ENCODE assay signal across 9 mouse cellular contexts in genomic region chr7:118296856-118297518, GRCm38 (mm10). TPM values are rescaled to one million over a fixed set of nuclear protein-coding genes. Genes with fewer than 3 reads are reported as not detected.
DNase-seq lines count a peak whose midpoint lies in the region; ATAC-seq and TF ChIP-seq lines count a peak whose summit lies in the region.
"Had no signal": no experiment of that assay in that cellular context is flagged by ENCODE, and none has a peak within 500 bp of the region (broad histone marks: within the 10 kb centered on the region; RNA-seq: fewer than 3 reads in every experiment).

No protein-coding gene starts in this region.

- H3K4me2 ChIP-seq in intestine, embryonic 14.5 days (ENCODE audit: low read length), result peak overlapping the region; percentile 30
- H3K4me2 ChIP-seq in intestine, postnatal 0 days (replicated peaks; ENCODE audit: low read depth), result no peak overlapping the region
- H3K4me2 ChIP-seq in forebrain, embryonic 15.5 days (replicated peaks), result peak overlapping the region; percentile 25
- H3K4me2 ChIP-seq in midbrain, embryonic 14.5 days (ENCODE audit: low read length), result peak overlapping the region; percentile 30
- H3K4me2 ChIP-seq: liver, embryonic 13.5 days had no signal

- H3K9me3 ChIP-seq in intestine, embryonic 14.5 days (ENCODE audit: control insufficient read depth, low read length), result 0 out of 2 replicates have a peak, but pooled peaks cover 4% of the 10 kb centered on the region
- no peaks in the 10 kb centered on the region; the same call in 1 of the 2 replicates for H3K9me3 ChIP-seq in intestine, postnatal 0 days (ENCODE audit: control insufficient read depth)
- H3K9me3 ChIP-seq in forebrain, embryonic 15.5 days, result no peaks in the 10 kb centered on the region
- H3K9me3 ChIP-seq in midbrain, embryonic 14.5 days (ENCODE audit: control insufficient read depth, low read length), result peaks cover 3% of the 10 kb centered on the region; the same call in 1 of the 2 replicates
- H3K9me3 ChIP-seq: liver, embryonic 13.5 days had no signal

- DNase-seq in intestine, embryonic 14.5 days (ENCODE audit: low spot score), result no peak
- DNase-seq in cerebellum, adult 18-20 months, result peak; percentile 51 to 64
- DNase-seq in midbrain, embryonic 14.5 days, result peak; percentile 7
- DNase-seq in thymus, postnatal 25 days, result no peak
- DNase-seq in layer of hippocampus, adult 8-10 months (ENCODE audit: low spot score in 2 of 2), result no peak
- DNase-seq in adrenal gland, adult 18-20 months (ENCODE audit: low spot score in 2 of 2), result no peak

- WGBS in intestine, embryonic 14.5 days, result 49% methylated on average over 14 of the region's 14 CpGs
- 72% methylated on average over 14 of the region's 14 CpGs for WGBS in intestine, postnatal 0 days
- WGBS in forebrain, embryonic 15.5 days, result 53% methylated on average over 14 of the region's 14 CpGs
- WGBS in midbrain, embryonic 14.5 days, result 54% methylated on average over 14 of the region's 14 CpGs

- no peak overlapping the region for H3K4me3 ChIP-seq in intestine, embryonic 14.5 days (ENCODE audit: low read depth, low read length)
- H3K4me3 ChIP-seq in intestine, postnatal 0 days (ENCODE audit: low read depth, low read length), result no peak overlapping the region
- no peak overlapping the region for H3K4me3 ChIP-seq in forebrain, embryonic 15.5 days
- H3K4me3 ChIP-seq in midbrain, embryonic 14.5 days (replicated peaks; ENCODE audit: low read depth, low read length), result no peak overlapping the region
- H3K4me3 ChIP-seq: liver, embryonic 13.5 days had no signal

- TF ChIP-seq CTCF in intestine, postnatal 0 days (IDR thresholded peaks at IDR 0.05; ENCODE audit: low read depth), result no peak

- no peak overlapping the region for H3K27ac ChIP-seq in intestine, embryonic 14.5 days (ENCODE audit: low read depth)
- no peak overlapping the region for H3K27ac ChIP-seq in intestine, postnatal 0 days (ENCODE audit: low read depth, low read length)
- H3K27ac ChIP-seq in forebrain, embryonic 15.5 days (replicated peaks), result no peak overlapping the region
- H3K27ac ChIP-seq in midbrain, embryonic 14.5 days (replicated peaks; ENCODE audit: low read depth, low read length), result no peak overlapping the region
- H3K27ac ChIP-seq: liver, embryonic 13.5 days had no signal

- ATAC-seq in intestine, embryonic 14.5 days (replicated peaks; ENCODE audit: low FRiP score, low TSS enrichment, low read depth), result no peak; the same call in 1 of the 2 replicates
- no peak for ATAC-seq in intestine, postnatal 0 days
- peak; percentile 20 for ATAC-seq in forebrain, embryonic 15.5 days (replicated peaks)
- no peak for ATAC-seq in midbrain, embryonic 14.5 days (ENCODE audit: low FRiP score, low TSS enrichment)

- H3K36me3 ChIP-seq in intestine, embryonic 14.5 days (ENCODE audit: control insufficient read depth, insufficient read depth, low read length), result no peaks in the 10 kb centered on the region
- no peaks in the 10 kb centered on the region for H3K36me3 ChIP-seq in intestine, postnatal 0 days (ENCODE audit: control insufficient read depth, insufficient read depth)
- no peaks in the 10 kb centered on the region for H3K36me3 ChIP-seq in forebrain, embryonic 15.5 days
- no peaks in the 10 kb centered on the region for H3K36me3 ChIP-seq in midbrain, embryonic 14.5 days (ENCODE audit: control insufficient read depth, insufficient read depth, low read length)
- H3K36me3 ChIP-seq: liver, embryonic 13.5 days had no signal

- H3K27me3 ChIP-seq in intestine, embryonic 14.5 days (replicated peaks; ENCODE audit: control insufficient read depth, insufficient read depth, low read length), result no peaks in the 10 kb centered on the region
- H3K27me3 ChIP-seq in intestine, postnatal 0 days (replicated peaks; ENCODE audit: control insufficient read depth, insufficient read depth, low read length), result no peaks in the 10 kb centered on the region
- H3K27me3 ChIP-seq in forebrain, embryonic 15.5 days, result no peaks in the 10 kb centered on the region
- H3K27me3 ChIP-seq in midbrain, embryonic 14.5 days (ENCODE audit: control insufficient read depth, insufficient read depth, low read length), result no peaks in the 10 kb centered on the region
- H3K27me3 ChIP-seq: liver, embryonic 13.5 days had no signal

- H3K4me1 ChIP-seq in intestine, embryonic 14.5 days (replicated peaks; ENCODE audit: control insufficient read depth, insufficient read depth, low read length), result no peaks in the 10 kb centered on the region
- H3K4me1 ChIP-seq in intestine, postnatal 0 days (replicated peaks; ENCODE audit: control insufficient read depth, insufficient read depth, low read length), result no peaks in the 10 kb centered on the region
- H3K4me1 ChIP-seq in forebrain, embryonic 15.5 days, result peaks cover 8% of the 10 kb centered on the region
- no peaks in the 10 kb centered on the region for H3K4me1 ChIP-seq in midbrain, embryonic 14.5 days (ENCODE audit: control insufficient read depth, insufficient read depth, low read length)
- H3K4me1 ChIP-seq: liver, embryonic 13.5 days had no signal

- no peak overlapping the region for H3K9ac ChIP-seq in intestine, embryonic 14.5 days (ENCODE audit: low read length)
- no peak overlapping the region for H3K9ac ChIP-seq in intestine, postnatal 0 days (ENCODE audit: low read depth, low read length)
- H3K9ac ChIP-seq in forebrain, embryonic 15.5 days (replicated peaks), result no peak overlapping the region
- no peak overlapping the region for H3K9ac ChIP-seq in midbrain, embryonic 14.5 days (replicated peaks; ENCODE audit: low read length)
- H3K9ac ChIP-seq: liver, embryonic 13.5 days had no signal

RNA-seq across cellular contexts. Expression of gene Smg1, which starts 53.5 kb away (rescaled TPM):
- polyA plus RNA-seq in intestine, embryonic 14.5 days (2014; fragmentation: Nextera tagmentation; extraction: Ambion mirVana), result 24.2 and 26.4 TPM in 2 replicates
- polyA plus RNA-seq in intestine, postnatal 0 days (2015; fragmentation: Nextera tagmentation; extraction: Ambion mirVana), result 6.7 and 7.9 TPM in 2 replicates
- 21.0 and 24.4 TPM in 2 replicates for polyA plus RNA-seq in forebrain, embryonic 15.5 days (2015; fragmentation: Nextera tagmentation; extraction: Ambion mirVana)
- polyA plus RNA-seq in midbrain, embryonic 14.5 days (2014; fragmentation: Nextera tagmentation; extraction: Ambion mirVana), result 31.7 and 38.4 TPM in 2 replicates
- total RNA-seq in layer of hippocampus, adult 8-10 months (2022), result 100 to 1,000 TPM in 1 of 4 experiments, 10 to 100 TPM in 3; 67.7 to 109 (median 84.9) TPM
- total RNA-seq in adrenal gland, adult 18-20 months (2021), result 10 to 100 TPM; 40.6 to 41.4 TPM

Comparison
In these comparisons a context has a peak if more than half of its experiments do, and no peak if none do; other contexts are left out.
1. DNase-seq: peak in cerebellum, adult 18-20 months (2 of 2) and midbrain, embryonic 14.5 days (single experiment); none in intestine, embryonic 14.5 days (single experiment), thymus, postnatal 25 days (single experiment), layer of hippocampus, adult 8-10 months (0 of 2) and adrenal gland, adult 18-20 months (0 of 2).